Mouse (Mus musculus): Measurements from ENCODE around the gene Pam.

Gene Pam

GRCm38 (mm10) chr1:98095246-98095990, at the start of gene Pam:
Gene Pam (minus strand): TSS chr1:98095646.
- DNase-seq (ENCODE audit: low spot score), result peak; percentile 88

- DNase-seq (ENCODE audit: low spot score), result no peak
Measured at GRCm38 (mm10) chr1:98144845-98145244, 49.4 kb upstream of the Pam start.

GRCm38 (mm10) chr1:98131244-98131643, 35.8 kb upstream of the Pam start:
- DNase-seq (ENCODE audit: low spot score), result no peak

- no peak for DNase-seq (ENCODE audit: low spot score)
Measured at GRCm38 (mm10) chr1:98129561-98130347, 34.3 kb upstream of the Pam start.

GRCm38 (mm10) chr1:98129111-98129510, 33.7 kb upstream of the Pam start:
- DNase-seq (ENCODE audit: low spot score), result no peak

GRCm38 (mm10) chr1:98128338-98129096, 33.1 kb upstream of the Pam start:
- DNase-seq (ENCODE audit: low spot score), result no peak

- DNase-seq (ENCODE audit: low spot score), result no peak
Measured at GRCm38 (mm10) chr1:98126268-98126667, 30.8 kb upstream of the Pam start.

GRCm38 (mm10) chr1:98124727-98125126, 29.3 kb upstream of the Pam start:
- no peak for DNase-seq (ENCODE audit: low spot score)

GRCm38 (mm10) chr1:98119595-98119994, 24.1 kb upstream of the Pam start:
- no peak for DNase-seq (ENCODE audit: low spot score)

- DNase-seq (ENCODE audit: low spot score), result no peak
Measured at GRCm38 (mm10) chr1:98107599-98107998, 12.2 kb upstream of the Pam start.

- DNase-seq (ENCODE audit: low spot score), result no peak
Measured at GRCm38 (mm10) chr1:98099441-98099840, 4.0 kb upstream of the Pam start.

GRCm38 (mm10) chr1:98097957-98098729, 2.7 kb upstream of the Pam start:
- DNase-seq (ENCODE audit: low spot score), result no peak

- no peak for DNase-seq (ENCODE audit: low spot score)
Measured at GRCm38 (mm10) chr1:98096396-98096935, 1.0 kb upstream of the Pam start.

GRCm38 (mm10) chr1:98095991-98096330, 515 bp upstream of the Pam start:
- no peak for DNase-seq (ENCODE audit: low spot score)

GRCm38 (mm10) chr1:98094811-98095245, 618 bp downstream of the Pam start:
- peak; percentile 78 for DNase-seq (ENCODE audit: low spot score)

GRCm38 (mm10) chr1:98089336-98089975, 6.0 kb downstream of the Pam start:
- DNase-seq (ENCODE audit: low spot score), result no peak

GRCm38 (mm10) chr1:98086456-98086855, 9.0 kb downstream of the Pam start:
- no peak for DNase-seq (ENCODE audit: low spot score)

- DNase-seq (ENCODE audit: low spot score), result no peak
Measured at GRCm38 (mm10) chr1:98084596-98085274, 10.7 kb downstream of the Pam start.

GRCm38 (mm10) chr1:98083508-98083907, 11.9 kb downstream of the Pam start:
- no peak for DNase-seq (ENCODE audit: low spot score)

GRCm38 (mm10) chr1:98082988-98083387, 12.5 kb downstream of the Pam start:
- no peak for DNase-seq (ENCODE audit: low spot score)

GRCm38 (mm10) chr1:98080431-98080830, 15.0 kb downstream of the Pam start:
- no peak for DNase-seq (ENCODE audit: low spot score)
